Mouse (Mus musculus) brain, embryonic 14.5 days (tissue): ENCODE measurements at regions not wholly inside any gene's neighbourhood (a gene's known extent, or its start where the extent isn't known, plus 50 kb on each side); places are given as distances from the start of the nearest gene placed in this dataset.
"Not testable (repeated sequence)": the region's sequence is repeated elsewhere in the genome, so short reads cannot be mapped to it uniquely, and the experiment has no call there.

Experiments
- DNase-seq: peaks from one replicate; pipeline ENCODE4 v3.0.0-alpha.2; 2011; ENCODE audit warnings: low read depth
- CTCF ChIP-seq: fragments of 200-500 bp; IDR thresholded peaks from 2 replicates; pipeline ENCODE4 v1.5.1; 2012; ENCODE audit warnings: inconsistent platforms, mild to moderate bottlenecking, moderate library complexity, borderline replicate concordance; ENCODE audit not compliant: insufficient read depth, insufficient read length; ENCODE audit errors: extremely low read depth
- POLR2A ChIP-seq: fragments of 200-500 bp; IDR thresholded peaks from 2 replicates; pipeline ENCODE4 v1.6.1; 2012; ENCODE audit warnings: mild to moderate bottlenecking, inconsistent platforms, borderline replicate concordance; ENCODE audit not compliant: poor library complexity, insufficient read depth, insufficient read length, severe bottlenecking; ENCODE audit errors: extremely low read depth

DNA sequence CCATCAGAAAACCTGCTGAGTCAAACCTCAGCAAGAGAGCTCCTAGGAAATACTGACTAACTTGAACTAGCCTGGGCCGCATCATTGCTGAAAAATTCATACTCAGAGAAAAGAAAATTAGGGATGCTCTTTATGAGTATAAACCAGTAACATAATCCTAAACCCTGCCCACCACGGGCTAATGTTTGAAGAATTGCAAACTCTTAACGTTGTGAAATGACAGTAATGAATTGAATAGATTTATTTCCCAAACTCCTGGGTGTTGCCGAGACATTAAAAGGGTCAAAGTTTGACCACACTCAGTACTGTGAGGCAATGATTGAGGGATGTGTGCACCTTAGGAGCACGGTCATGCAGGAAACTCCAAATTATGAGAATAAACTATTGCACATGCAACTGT is 125.3 kb downstream of the Gipc2 start:
- no peak for TF ChIP-seq POLR2A
- TF ChIP-seq CTCF = no peak
- no peak for DNase-seq

GRCm38 (mm10) chr3:152036819-152037218 is 129.2 kb downstream of the Gipc2 start:
- DNase-seq = not testable (repeated sequence)

DNA sequence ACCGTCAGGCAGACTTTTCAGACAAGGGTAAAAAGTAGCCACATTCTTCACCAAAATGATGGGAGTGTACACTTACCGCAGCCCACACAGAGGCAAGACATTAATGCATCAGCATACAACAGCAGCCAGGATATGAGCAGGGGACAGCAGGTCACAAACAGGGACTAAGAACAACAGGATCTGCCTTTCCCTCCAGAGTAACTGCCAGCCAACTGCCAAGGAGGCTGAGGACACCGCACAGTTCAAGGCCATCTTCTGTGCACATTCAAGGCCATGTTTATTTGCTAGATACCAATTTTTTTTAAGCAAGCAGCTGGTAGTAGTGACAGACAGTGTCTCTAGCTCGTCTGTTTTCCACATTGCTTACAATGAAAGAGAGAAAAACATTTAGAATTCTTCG is 130.6 kb downstream of the Gipc2 start:
- TF ChIP-seq POLR2A (no peak), CTCF (no peak)
- DNase-seq = no peak

DNA sequence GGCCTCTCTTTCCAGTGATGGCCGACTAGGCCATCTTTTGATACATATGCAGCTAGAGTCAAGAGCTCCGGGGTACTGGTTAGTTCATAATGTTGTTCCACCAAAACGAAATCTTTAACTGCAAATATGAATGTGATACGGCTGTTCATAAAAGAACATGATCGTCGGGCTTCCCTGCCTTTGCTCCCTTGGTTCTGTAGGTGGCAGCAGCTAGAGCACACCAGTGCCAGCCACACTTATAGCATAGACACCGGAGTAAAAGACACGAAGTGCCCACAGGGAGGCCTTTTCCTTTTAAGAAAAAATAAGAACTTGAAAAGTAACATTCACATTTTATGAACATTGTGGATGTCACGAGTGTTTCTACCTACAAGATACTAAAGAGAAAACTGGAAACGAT is 131.3 kb downstream of the Gipc2 start:
- no peak for DNase-seq
- TF ChIP-seq POLR2A (no peak), CTCF (no peak)

DNA sequence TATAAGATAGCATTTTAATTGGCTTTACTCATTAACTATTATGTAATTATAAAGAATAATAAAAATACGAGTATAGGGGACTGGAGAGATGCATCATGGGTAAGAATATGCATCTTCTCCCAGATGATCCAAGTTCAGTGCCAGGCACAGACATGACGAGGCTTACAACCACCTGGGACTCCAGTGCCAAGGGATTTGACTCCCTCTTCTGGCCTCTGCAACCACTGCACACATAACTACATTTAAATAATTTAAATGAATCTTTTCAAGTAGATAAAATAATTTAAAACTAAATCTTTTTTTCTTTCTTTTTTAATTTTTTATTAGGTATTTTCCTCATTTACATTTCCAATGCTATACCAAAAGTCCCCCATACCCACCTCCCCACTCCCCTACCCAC is 131.8 kb downstream of the Gipc2 start:
- TF ChIP-seq CTCF = no peak; the same call in 1 of the 2 replicates
- no peak for TF ChIP-seq POLR2A
- no peak for DNase-seq

DNA sequence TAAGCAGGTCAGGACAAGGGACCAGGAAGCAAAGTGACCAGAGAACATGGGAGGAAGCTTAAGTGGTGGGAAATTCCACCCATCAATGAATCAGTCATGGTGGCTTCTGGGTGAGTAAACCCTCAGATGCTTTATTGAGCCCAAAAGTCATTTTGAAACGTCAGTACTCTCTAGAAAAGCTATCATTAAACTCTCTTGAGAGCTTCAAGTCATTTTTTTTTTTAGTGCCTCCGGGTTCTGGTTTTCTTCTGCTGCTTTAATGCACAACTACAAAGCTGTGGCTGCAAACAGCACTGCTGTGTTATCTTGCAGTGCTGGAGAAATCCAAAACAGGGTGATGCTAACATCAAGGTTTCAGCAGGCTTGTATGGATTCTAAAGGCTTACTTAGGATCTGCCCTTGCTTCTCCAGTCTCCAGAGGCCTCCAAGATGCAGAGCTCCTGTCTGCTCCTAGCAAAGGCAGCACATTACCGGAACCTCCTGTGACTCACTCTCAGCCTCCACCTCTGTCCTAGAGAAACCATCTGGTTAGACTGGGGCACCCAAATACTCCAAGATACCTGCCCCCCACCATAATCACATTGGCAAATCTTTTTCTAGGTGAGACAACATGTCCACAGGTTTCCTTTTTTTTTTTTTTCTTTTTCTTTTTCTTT is 133.2 kb downstream of the Gipc2 start:
- TF ChIP-seq CTCF (no peak), POLR2A (no peak)
- DNase-seq = no peak

- no peak for DNase-seq
- TF ChIP-seq POLR2A = no peak
- TF ChIP-seq CTCF = no peak
Observed at GRCm38 (mm10) chr3:152028695-152029094, 137.3 kb downstream of the Gipc2 start.

GRCm38 (mm10) chr3:152026034-152026433 is 140.0 kb downstream of the Gipc2 start:
- no peak for TF ChIP-seq POLR2A
- TF ChIP-seq CTCF = no peak
- DNase-seq = no peak

GRCm38 (mm10) chr3:152025122-152025521 is 140.9 kb downstream of the Gipc2 start:
- TF ChIP-seq POLR2A = no peak
- TF ChIP-seq CTCF = no peak
- DNase-seq = no peak

DNA sequence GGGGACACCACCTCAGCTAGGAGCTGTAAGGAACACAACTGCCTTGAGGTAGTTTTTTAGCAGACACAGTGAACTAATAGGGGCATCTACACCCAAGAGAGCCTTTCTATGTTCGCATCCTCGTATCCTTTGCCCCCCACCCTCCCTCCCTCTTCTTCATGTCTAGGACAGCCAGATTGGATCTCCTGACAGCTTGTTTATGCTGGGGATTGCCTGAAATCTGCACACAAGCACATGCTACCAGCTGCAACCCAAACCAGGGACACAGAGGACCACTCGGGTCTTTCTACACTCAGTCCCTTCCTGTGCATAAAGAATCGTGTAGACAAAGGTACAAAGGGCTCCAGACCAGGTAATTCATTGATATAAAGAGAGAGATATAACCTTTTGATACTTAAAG is 159.3 kb downstream of the Gipc2 start:
- no peak for DNase-seq
- TF ChIP-seq POLR2A = no peak
- no peak for TF ChIP-seq CTCF

- TF ChIP-seq CTCF (no peak), POLR2A (no peak)
- DNase-seq = no peak
Observed at GRCm38 (mm10) chr3:152005366-152006025, 160.5 kb downstream of the Gipc2 start.

GRCm38 (mm10) chr3:152004411-152004955 is 161.5 kb downstream of the Gipc2 start:
- TF ChIP-seq CTCF (no peak), POLR2A (no peak)
- DNase-seq = no peak
